Mouse (Mus musculus) layer of hippocampus, adult 8-10 months (tissue): ENCODE measurements around the gene Cd164l2. TPM values are rescaled to one million over a fixed set of nuclear protein-coding genes. Genes with fewer than 3 reads are reported as not detected.

ENCODE experiments used
- DNase-seq, 2 experiments: peaks; one replicate each; pipeline ENCODE4 v3.0.0; 2022; ENCODE audit warnings: low spot score in 2 of 2
- total RNA-seq, 4 experiments: library from RNA; stranded (reverse); gene quantifications; 2 replicates each; pipeline ENCODE4 v1.2.4; 2022

Gene Cd164l2
- total RNA-seq, 4 experiments from 2014 or later, result 3.3 to 4.3 (median 3.9) TPM

- DNase-seq, result no peak
Observed at GRCm38 (mm10) chr4:133194482-133194881, 17.4 kb upstream of the Cd164l2 start.

- no peak for DNase-seq
Observed at GRCm38 (mm10) chr4:133195014-133195413, 16.9 kb upstream of the Cd164l2 start.

DNA sequence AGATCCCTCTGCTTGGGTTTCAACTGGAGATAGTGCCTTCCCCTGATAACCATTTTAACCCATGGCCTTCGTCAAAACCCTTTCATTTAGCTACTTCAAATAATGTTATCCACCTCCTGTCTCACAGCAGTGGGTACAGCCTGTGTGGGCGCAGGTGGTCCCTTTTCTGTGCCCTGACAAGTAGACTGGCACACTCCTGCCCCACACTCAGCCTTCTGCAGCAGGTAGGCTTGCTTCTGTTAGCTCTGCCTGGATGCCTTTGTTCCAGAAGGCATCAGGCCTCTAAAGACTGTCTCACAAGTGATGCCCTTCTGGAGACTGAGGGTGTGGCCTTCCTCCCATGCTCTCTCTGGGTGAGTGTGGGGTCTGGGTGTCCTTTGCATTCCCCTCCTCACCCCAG lies 15.8 kb upstream of the Cd164l2 start:
- no peak for DNase-seq

DNA sequence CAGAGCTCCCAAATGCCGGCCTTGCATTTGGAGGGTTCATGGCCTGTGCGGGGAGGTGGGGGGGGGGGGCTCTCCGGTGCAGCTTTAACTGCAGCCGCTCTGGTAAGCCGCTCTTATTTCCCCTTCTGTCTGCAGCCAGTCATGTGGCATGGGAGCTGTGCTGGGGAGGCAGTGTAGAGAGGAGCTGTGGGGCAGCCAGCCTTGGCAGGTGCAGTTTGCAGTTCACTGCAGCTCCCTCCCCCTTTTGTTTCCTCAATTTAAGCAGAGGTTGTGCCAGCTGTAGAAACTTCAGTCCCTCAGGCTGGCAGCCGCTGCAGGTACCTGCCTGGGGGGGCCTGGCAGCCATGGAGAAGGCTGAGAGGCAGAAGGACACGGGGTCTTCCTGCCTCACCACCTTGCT lies 15.1 kb upstream of the Cd164l2 start:
- DNase-seq, result no peak

- DNase-seq, result no peak
Observed at GRCm38 (mm10) chr4:133197355-133197754, 14.6 kb upstream of the Cd164l2 start.

DNA sequence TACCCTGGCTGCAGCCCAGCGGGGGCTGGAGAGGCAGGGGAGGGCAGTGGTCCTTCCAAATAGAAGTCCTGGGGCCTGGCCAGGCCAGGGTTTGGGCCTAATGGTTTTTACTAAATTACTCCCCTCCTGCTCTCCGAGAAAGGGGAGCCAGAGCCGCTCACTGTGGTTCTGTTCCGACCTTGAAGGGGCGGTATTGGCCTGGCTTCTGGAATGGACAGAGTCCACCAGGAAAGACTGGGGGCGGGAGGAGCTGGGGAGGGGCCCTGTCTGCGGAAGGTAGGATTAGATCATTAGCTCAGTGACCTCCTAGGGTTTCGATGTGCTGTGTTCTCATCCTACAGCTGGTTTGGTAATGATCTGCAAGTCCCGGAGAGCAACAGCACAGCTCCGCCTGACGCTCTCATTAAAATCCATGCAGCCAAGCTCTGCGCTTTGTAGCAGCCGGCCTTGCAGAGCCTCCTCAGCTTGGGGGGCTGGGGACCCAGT lies 14.1 kb upstream of the Cd164l2 start:
- no peak for DNase-seq

GRCm38 (mm10) chr4:133198337-133199180 lies 13.4 kb upstream of the Cd164l2 start:
- no peak for DNase-seq

- DNase-seq, result no peak
Observed at GRCm38 (mm10) chr4:133199743-133200142, 12.2 kb upstream of the Cd164l2 start.

GRCm38 (mm10) chr4:133200343-133200742 lies 11.6 kb upstream of the Cd164l2 start:
- peak in 1 of 2 experiments; percentile 42 for DNase-seq

DNA sequence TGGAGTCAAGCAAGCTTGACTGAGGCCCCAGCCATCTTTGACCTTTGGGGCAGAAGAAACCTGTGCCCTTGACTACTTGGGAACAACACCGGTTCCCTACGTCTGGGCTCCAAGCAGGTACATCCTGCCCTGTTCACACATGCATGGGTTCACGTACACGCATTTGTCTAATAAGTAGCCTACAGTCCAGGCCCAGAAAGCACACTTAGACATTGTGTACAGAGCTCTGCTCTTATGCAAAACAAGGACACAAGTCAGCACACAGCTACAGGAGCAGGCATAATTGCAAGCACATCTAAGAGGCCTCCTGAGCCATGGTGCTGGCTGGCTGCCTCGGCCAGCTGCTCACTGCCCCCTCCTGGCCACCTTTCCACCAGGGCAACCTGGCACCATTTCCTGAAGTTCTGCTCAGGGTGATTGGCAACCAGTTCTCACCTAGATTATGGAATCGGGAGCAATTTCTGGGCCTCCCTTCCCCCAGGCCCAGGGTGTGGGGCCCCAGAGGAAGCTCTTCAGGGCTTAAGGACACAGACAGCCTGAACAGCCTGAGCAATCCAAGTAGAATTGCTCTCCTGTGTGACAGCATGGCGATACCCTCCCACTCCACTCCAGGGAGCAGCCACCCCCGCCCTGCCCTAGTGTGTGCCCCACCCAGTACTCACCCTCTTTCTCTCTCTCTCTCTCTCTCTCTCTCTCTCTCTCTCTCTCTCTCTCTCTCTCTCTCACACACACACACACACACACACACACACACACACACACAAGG lies 10.7 kb upstream of the Cd164l2 start:
- DNase-seq, result peak in 1 of 2 experiments; percentile 38

DNA sequence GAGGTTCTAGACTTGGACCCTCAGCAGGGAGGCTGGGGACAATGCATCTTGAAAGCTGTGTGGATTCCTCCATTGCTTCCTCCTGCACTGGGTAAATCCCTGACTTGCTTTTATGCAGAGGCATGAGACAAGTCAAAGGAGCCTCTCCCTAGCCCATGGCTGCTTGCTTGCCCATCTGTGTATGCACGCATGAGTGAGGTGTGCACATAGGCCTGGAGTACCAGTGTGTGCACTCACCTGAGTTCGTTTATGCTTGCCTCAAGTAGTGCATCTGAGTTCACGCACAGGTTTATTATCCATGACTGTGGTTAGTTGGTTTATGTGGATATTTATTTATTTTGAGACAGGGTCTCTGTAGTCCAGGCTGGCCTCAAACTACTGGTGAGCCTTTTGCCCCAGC lies 9.7 kb upstream of the Cd164l2 start:
- DNase-seq, result no peak

DNA sequence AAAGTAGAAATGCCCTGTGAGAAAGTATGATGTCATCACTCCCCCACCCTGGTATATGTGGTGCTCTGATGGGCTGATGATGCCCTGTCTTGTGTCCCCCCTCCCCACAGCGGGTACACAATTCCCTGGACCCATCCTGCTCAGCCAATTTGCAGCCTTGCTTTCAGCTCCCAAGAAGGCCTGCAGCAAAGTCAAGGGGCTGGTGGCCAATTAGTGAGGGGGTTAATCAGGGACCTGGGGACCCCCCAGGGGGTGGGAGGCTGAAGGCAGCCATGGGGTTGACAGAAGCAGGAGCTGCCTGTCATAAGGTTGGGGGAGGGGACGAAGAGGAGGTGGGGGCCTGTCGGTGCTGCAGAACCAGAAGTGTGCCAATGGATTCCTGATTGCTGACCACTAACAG lies 8.3 kb upstream of the Cd164l2 start:
- no peak for DNase-seq

- no peak for DNase-seq
Observed at GRCm38 (mm10) chr4:133204379-133204778, 7.6 kb upstream of the Cd164l2 start.

- DNase-seq, result no peak
Observed at GRCm38 (mm10) chr4:133209366-133209765, 2.6 kb upstream of the Cd164l2 start.

DNA sequence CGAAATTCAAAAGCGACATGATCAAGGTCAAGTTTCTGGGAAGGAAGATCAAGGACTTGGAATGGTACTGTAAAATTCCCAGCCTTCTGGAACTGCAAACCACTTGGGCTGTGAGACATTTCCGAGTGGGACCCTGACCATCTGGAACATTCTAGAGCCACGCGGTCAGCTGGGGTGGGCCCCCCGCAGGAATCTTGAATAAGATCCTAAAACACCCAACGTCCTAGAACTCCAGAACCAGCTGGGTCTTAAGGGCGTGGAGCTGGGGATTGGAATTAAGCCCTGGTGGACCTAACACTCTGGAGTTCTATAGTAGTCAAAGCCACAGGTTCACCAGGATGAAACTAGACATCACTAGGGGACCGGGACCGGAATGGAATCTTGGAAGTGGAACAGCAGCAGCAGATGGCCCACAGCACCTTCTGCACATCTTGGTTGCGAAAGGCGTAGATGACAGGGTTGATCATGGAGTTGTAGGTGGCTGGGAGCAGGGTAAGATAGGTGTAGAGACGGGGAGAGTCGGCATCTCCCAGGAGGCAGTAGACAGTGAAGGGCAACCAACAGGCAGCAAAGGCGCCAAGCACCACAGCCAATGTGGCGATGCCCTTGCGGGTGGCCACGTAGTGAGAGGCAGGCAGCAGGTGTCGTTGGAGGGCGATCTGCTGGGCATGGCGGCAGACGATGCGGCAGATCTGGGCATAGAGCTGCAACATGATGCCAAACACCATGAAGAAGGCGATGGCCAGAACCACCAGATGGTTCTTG lies 1.7 kb upstream of the Cd164l2 start:
- no peak for DNase-seq

DNA sequence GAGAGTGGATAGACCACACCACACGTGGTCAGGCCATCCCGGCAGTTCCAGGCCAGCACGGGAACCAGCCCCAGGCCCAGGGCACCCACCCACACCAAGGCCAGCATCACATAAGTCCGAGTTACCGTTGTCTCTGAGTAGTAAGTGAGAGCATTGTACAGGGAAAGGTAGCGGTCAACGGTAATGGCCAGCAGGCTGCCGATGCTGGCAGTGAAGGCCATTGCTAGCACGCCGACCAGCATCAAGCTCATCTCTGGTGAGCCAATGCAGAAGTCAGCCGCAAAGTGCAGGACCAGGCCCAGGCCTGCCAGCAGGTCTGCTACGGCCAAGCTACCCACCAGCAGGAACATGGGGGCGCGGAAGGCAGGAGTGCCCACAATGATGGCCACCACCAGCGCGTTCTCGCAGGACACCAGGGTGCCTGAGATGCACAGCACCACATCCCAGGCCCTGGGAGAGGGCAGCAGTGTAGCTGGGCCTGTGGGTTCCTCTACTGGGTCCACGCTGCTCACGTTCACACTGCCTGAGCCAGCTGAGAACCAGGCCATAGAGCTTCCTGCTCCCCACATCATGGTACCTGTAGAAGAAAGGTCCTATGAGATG lies 1.0 kb upstream of the Cd164l2 start:
- DNase-seq, result no peak

DNA sequence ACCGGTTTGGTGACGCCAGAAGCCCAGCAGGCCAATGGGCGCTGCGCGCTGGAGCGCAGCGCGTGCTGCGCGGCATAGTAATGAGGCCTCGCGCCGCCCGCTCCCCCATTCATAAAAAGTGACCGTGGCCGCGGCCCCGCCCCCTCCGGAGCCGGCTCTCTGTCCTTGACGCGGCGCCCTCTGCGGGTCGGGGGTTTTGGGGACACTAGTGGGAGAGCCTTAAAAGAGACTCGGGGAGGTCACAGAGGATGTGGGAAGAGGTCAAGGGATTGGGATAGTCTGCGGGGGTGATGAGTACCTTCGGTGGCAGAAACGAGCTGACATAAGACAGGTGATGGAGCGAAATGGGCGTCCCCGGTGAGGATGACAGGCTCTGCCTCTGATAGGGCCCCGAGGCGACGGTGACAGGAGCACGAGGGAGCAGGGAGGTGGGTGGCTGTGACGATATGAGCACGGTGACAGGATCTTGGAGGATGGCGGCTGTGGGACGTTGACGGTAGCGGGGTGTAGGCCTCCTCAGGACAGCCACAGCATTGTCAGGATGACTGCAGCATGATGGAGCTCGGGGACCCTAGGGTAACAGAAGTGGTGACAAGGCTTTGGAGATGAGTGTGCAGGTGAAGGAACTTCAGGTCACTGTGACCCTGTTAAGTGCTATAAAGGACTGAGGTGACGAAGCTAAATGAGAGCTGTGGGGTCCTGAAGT lies 784 bp downstream of the Cd164l2 start:
- DNase-seq, result peak; percentile 67 to 71

GRCm38 (mm10) chr4:133213268-133213590 lies 1.3 kb downstream of the Cd164l2 start:
- no peak for DNase-seq

- DNase-seq, result no peak
Observed at GRCm38 (mm10) chr4:133213661-133214060, 1.7 kb downstream of the Cd164l2 start.

DNA sequence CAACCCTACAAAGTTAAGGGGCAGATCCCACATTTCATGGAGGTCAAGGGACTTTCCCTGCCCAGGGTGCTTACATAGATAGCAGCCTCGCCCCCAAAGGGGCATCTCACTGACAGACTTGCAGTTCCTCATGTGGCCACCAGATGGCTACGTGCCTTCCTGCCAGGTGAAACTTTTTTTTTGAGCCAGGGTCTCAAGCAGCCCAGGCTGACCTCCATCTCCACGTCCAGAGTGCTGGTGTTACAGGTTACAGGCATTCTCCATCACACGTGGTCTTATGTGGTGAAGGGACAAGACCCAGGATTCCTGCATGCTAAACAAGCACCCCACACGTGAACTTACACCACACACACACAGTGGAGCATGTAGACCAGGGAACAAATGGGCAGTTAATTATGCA lies 5.7 kb downstream of the Cd164l2 start:
- DNase-seq, result peak in 1 of 2 experiments; percentile 34

DNA sequence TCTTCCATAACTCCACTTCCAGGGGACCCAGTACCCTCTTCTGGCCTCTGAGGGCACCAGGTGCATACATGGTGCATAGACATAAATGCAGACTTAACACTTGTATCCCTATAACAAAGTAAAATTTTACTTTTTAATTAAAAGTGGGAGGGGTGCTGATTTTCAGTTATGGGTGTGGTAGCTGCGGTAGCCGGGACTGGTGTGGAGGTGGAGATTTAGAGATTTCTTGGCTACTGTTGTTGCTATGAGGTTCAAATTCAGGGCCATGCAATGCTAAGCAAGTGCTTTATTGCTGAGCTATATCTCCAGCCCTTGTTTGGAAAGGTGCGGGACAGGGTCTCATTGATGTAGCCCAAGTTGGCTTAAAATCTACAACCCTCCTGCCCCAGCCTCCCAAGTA lies 6.8 kb downstream of the Cd164l2 start:
- no peak for DNase-seq
